Mouse (Mus musculus): ENCODE data around the gene Gm17720.
A peak's percentile ranks its signal among the peaks of the same experiment; 100 is the strongest.
"Not testable (repeated sequence)": the region's sequence is repeated elsewhere in the genome, so short reads cannot be mapped to it uniquely, and the experiment has no call there.

Gene Gm17720

GRCm38 (mm10) chr8:110039216-110039615, 63.3 kb downstream of the Gm17720 start:
- no peak for DNase-seq

DNA sequence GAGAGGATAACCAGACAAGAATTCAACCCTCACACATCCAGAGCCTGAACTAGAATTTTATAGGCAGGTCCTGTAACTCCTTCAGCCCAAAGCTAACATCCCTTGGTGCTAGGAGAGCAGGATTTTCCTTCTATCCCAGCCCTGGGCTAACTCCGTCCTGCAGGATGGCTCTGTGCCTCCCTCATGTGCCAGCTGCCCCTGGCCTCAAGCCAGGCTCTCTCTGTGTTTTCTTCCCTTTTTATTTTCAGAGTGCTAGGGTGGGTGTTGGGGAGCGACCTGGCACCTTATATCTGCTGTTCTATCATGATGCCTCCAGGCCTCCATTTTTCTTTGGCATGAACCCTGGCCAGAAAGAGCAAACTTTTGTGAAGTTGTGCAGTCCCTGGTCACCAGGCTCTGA, 66.4 kb downstream of the Gm17720 start:
- peak in 1 of 2 experiments; percentile 3 for DNase-seq

DNA sequence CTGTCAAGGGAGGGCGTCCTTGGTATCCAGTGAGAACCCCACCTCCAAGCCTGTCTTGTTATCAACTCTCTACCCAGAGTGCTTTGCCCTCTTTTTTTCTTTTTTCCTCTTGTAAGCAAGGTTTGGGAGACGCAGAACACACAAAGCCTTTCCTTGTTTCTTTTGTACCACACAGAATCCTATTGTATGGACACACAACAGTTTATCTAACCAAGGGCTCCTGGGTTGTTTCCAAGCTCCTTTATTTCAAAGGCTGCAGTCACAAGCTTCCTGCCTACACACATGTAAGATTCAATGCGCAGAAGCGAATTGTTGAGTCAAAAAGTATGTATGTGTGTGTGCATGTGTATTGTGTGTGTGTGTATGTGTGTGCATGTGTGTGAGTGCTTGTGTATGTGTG, 68.2 kb downstream of the Gm17720 start:
- no peak for DNase-seq

- DNase-seq, result not testable (repeated sequence)
Observed at GRCm38 (mm10) chr8:110033771-110034170, 68.8 kb downstream of the Gm17720 start.
